Mouse (Mus musculus) embryonic fibroblast, embryonic 13.5 days (primary cell): ENCODE results near the gene Pola1.

ENCODE experiments used
- CTCF ChIP-seq: IDR thresholded peaks from 2 replicates; pipeline ENCODE4 v1.5.1; 2011; ENCODE audit warnings: mild to moderate bottlenecking, control low read depth, low read length, moderate library complexity, borderline replicate concordance; ENCODE audit not compliant: insufficient read depth
- POLR2A ChIP-seq: IDR thresholded peaks from 2 replicates; pipeline ENCODE4 v1.6.1; 2011; ENCODE audit warnings: low read depth, mild to moderate bottlenecking, control low read depth, low read length, moderate library complexity

GRCm38 (mm10) chrX:93279940-93280339 is 352.0 kb downstream of the Pola1 start:
- TF ChIP-seq CTCF, result no peak
- TF ChIP-seq POLR2A, result no peak
